Mouse (Mus musculus) yolk sac, embryonic 10.5 days (tissue): ENCODE data around the gene Dnmbp.

Source experiments
- DNase-seq: peaks from one replicate; pipeline ENCODE4 v3.0.0-alpha.2; 2017; ENCODE audit warnings: low spot score

Gene Dnmbp

GRCm38 (mm10) chr19:43912775-43913486 is 27.1 kb downstream of the Dnmbp start:
- DNase-seq: no peak

GRCm38 (mm10) chr19:43906492-43906891 is 33.5 kb downstream of the Dnmbp start:
- DNase-seq: no peak

GRCm38 (mm10) chr19:43905985-43906384 is 34.0 kb downstream of the Dnmbp start:
- DNase-seq: no peak

- DNase-seq: no peak
These were observed 34.9 kb downstream of the Dnmbp start for GRCm38 (mm10) chr19:43905136-43905535.

- DNase-seq: no peak
These were observed 35.7 kb downstream of the Dnmbp start for GRCm38 (mm10) chr19:43904327-43904726.

- DNase-seq: no peak
These were observed 37.1 kb downstream of the Dnmbp start for GRCm38 (mm10) chr19:43902887-43903286.

GRCm38 (mm10) chr19:43900690-43901089 is 39.3 kb downstream of the Dnmbp start:
- DNase-seq: no peak

GRCm38 (mm10) chr19:43898547-43898946 is 41.4 kb downstream of the Dnmbp start:
- no peak for DNase-seq

GRCm38 (mm10) chr19:43896441-43896840 is 43.5 kb downstream of the Dnmbp start:
- no peak for DNase-seq

- peak; percentile 26 for DNase-seq
These were observed 44.0 kb downstream of the Dnmbp start for GRCm38 (mm10) chr19:43895951-43896350.

- DNase-seq: no peak
These were observed 45.2 kb downstream of the Dnmbp start for GRCm38 (mm10) chr19:43894821-43895220.

GRCm38 (mm10) chr19:43894070-43894469 is 45.9 kb downstream of the Dnmbp start:
- DNase-seq: no peak

- DNase-seq: peak; percentile 82
These were observed 49.5 kb downstream of the Dnmbp start for GRCm38 (mm10) chr19:43890487-43890886.

GRCm38 (mm10) chr19:43887725-43888124 is 52.3 kb downstream of the Dnmbp start:
- peak; percentile 74 for DNase-seq

- DNase-seq: no peak
These were observed 52.7 kb downstream of the Dnmbp start for GRCm38 (mm10) chr19:43887242-43887641.

- no peak for DNase-seq
These were observed 53.5 kb downstream of the Dnmbp start for GRCm38 (mm10) chr19:43886371-43887099.

- DNase-seq: no peak
These were observed 55.1 kb downstream of the Dnmbp start for GRCm38 (mm10) chr19:43884668-43885498.

GRCm38 (mm10) chr19:43882895-43883573 is 57.0 kb downstream of the Dnmbp start:
- DNase-seq: no peak

GRCm38 (mm10) chr19:43881615-43882014 is 58.4 kb downstream of the Dnmbp start:
- DNase-seq: no peak

- DNase-seq: no peak
These were observed 59.6 kb downstream of the Dnmbp start for GRCm38 (mm10) chr19:43880420-43880819.

GRCm38 (mm10) chr19:43879401-43880212 is 60.4 kb downstream of the Dnmbp start:
- DNase-seq: peak; percentile 78
